Mouse (Mus musculus) layer of hippocampus, postnatal 10 days (tissue): ENCODE data around the gene Nxph3. TPM values are rescaled to one million over a fixed set of nuclear protein-coding genes. Genes with fewer than 3 reads are reported as not detected.

ENCODE experiments used
- DNase-seq, 2 experiments: peaks; one replicate each; pipeline ENCODE4 v3.0.0; 2021; ENCODE audit warnings: low spot score in 2 of 2
- total RNA-seq, 2 experiments: library from RNA; stranded (reverse); gene quantifications; 2 replicates each; pipeline ENCODE4 v1.2.3; 2021

Gene Nxph3
- total RNA-seq, 2 experiments from 2014 or later = 27.3 to 35.2 TPM

- peak in 1 of 2 experiments; percentile 19 for DNase-seq
Measured at GRCm38 (mm10) chr11:95494374-95494773, 20.0 kb downstream of the Nxph3 start.

- DNase-seq = no peak
Measured at GRCm38 (mm10) chr11:95493950-95494349, 20.4 kb downstream of the Nxph3 start.

- DNase-seq = peak in 1 of 2 experiments; percentile 2
Measured at GRCm38 (mm10) chr11:95493010-95493409, 21.4 kb downstream of the Nxph3 start.

- no peak for DNase-seq
Measured at GRCm38 (mm10) chr11:95492256-95492655, 22.1 kb downstream of the Nxph3 start.

- no peak for DNase-seq
Measured at GRCm38 (mm10) chr11:95490104-95490503, 24.3 kb downstream of the Nxph3 start.

- DNase-seq = no peak
Measured at GRCm38 (mm10) chr11:95487237-95487636, 27.1 kb downstream of the Nxph3 start.

- DNase-seq = no peak
Measured at GRCm38 (mm10) chr11:95485634-95486033, 28.7 kb downstream of the Nxph3 start.

- no peak for DNase-seq
Measured at GRCm38 (mm10) chr11:95480662-95481061, 33.7 kb downstream of the Nxph3 start.

GRCm38 (mm10) chr11:95479458-95479857 lies 34.9 kb downstream of the Nxph3 start:
- DNase-seq = no peak

GRCm38 (mm10) chr11:95476323-95476722 lies 38.0 kb downstream of the Nxph3 start:
- no peak for DNase-seq

GRCm38 (mm10) chr11:95473456-95473855 lies 40.9 kb downstream of the Nxph3 start:
- no peak for DNase-seq

GRCm38 (mm10) chr11:95472942-95473341 lies 41.4 kb downstream of the Nxph3 start:
- no peak for DNase-seq

GRCm38 (mm10) chr11:95467731-95468130 lies 46.6 kb downstream of the Nxph3 start:
- DNase-seq = no peak

GRCm38 (mm10) chr11:95462168-95462567 lies 52.2 kb downstream of the Nxph3 start:
- DNase-seq = no peak

GRCm38 (mm10) chr11:95460872-95461271 lies 53.5 kb downstream of the Nxph3 start:
- DNase-seq = no peak

Other genes starting within 250 kb of the Nxph3 start
- 10 to 100 TPM; 59.2 to 63.1 TPM for gene Kat7, start 204.3 kb downstream of the Nxph3 start, total RNA-seq
- 1 to 10 TPM; 5.8 to 6.5 TPM for gene Fam117a, start 177.6 kb downstream of the Nxph3 start, total RNA-seq
- 10 to 100 TPM; 75.0 to 81.6 TPM for gene Slc35b1, start 129.9 kb downstream of the Nxph3 start, total RNA-seq
- 100 to 1,000 TPM; 132 to 137 TPM for gene Spop, start 100.5 kb downstream of the Nxph3 start, total RNA-seq
- gene Ngfr, start 73.2 kb upstream of the Nxph3 start, total RNA-seq = 1 to 10 TPM; 2.4 to 3.6 TPM
- gene Phb, start 152.4 kb upstream of the Nxph3 start, total RNA-seq = 100 to 1,000 TPM; 110 to 124 TPM
- gene Zfp652, start 198.1 kb upstream of the Nxph3 start, total RNA-seq = 10 to 100 TPM; 51.1 to 52.1 TPM
- 1 to 10 TPM; 1.6 to 1.8 TPM for gene B130006D01Rik, start 209.0 kb upstream of the Nxph3 start, total RNA-seq